Mouse (Mus musculus): ENCODE measurements around the gene Eme1. TPM values are rescaled to one million over a fixed set of nuclear protein-coding genes. Genes with fewer than 3 reads are reported as not detected.
"Not testable (repeated sequence)": the region's sequence is repeated elsewhere in the genome, so short reads cannot be mapped to it uniquely, and the experiment has no call there.

Gene Eme1
- under 1 TPM; 0.23 to 0.45 TPM for total RNA-seq (2021)
- long read RNA-seq, experiment 1, result 0 reads
- long read RNA-seq, experiment 2, result 0 reads

DNA sequence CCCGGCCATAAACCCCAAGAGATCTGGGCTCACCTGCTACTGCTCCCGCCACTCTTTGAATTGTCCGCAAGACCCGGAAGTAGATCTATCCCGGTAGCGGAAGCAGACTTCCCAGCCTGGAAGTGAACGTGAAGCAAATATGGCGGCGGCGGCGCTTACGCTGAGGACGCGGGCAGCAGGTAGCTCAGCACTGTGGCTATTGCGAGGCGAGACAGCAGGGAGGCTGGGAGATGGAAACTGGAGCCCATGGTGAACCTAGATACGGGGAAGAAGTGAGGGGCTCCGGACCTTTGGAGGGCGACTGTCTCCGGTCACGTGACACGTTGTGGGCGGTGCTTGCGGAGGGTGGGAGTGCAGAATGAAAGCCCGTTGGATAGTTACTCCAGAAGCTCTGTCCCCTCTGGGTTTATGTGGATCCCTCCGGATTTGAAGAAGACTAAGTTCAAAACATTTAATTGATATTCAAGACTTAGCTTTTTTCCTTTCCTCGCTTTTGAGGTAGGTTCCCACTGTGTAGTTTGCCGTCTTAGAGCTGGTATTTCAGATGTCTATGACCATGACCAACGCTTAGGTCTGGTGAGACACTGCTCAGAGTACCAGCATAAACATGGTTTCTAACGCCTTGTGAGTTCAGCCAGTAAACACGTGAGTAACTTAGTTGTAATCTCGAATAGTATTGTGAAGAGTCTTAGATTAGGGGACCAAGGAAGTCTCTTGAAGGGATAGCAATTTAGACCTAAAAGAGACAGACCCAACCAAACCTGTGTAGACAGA lies at the start of gene Eme1, which contains the start of gene Mrpl27:
Gene Eme1 (minus strand): TSS at position 302 of the 774 bp plus-strand sequence.
Gene Mrpl27 (plus strand): TSS at position 105 of the 774 bp plus-strand sequence.
- DNase-seq (ENCODE audit: low spot score in 2 of 2), result peak; percentile 83 to 86

DNA sequence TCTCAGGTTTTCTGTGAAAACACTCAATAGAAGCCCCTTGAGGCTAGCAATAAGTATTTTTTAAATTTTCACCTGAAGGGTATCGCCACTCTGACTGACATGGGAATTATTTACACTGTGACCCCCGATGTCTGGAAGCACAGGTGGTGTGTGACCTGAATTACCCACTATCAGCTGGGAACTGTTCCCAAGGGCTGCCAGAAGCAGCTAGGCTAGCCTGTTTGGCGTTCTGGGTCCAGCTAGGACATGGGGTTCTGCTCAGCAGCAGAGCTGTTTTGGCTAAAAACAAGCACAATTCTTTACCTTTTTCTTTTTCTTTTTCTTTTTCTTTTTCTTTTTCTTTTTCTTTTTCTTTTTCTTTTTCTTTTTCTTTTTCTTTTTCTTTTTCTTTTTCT lies 48.4 kb upstream of the Eme1 start:
- no peak for DNase-seq (ENCODE audit: low spot score in 2 of 2)

DNA sequence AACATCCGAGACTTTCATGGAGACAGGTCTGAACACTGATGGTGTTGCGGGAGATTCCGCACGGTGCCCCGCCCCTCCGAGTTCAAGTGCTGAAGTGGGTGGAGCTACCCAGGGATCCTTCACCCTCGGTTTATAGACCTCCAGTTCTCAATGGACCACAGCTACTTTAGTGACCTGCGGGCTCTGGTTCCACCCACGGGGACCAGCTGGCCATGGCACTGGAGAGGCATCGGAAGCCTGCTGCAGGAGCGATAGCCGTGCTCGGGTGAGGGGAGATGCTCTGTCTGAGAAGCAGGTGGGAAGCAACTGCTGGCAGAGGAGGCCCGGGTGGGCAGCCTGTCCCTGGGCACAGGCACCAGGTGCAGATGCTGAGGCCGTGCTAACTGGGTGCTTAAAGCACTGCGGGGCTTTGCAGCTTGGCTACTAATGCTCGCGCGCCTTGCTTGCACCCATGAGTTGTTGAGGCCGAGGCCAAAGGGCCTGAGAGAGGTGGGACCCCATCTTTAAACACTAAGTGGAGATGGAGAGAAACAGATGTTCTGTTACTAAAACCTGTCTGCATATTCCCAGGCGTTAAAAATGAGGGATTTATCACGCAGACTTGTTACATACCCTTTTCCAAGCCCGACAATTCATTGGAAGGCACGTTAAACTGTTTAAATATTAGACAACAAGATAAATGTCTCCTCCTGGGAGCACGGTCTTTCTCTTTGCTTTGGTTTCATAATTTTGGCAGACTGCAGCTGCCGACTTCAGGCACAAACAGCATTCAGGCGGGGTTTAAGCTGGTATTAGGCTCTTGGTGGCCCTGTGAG lies 47.8 kb upstream of the Eme1 start:
- no peak for DNase-seq (ENCODE audit: low spot score in 2 of 2)

DNA sequence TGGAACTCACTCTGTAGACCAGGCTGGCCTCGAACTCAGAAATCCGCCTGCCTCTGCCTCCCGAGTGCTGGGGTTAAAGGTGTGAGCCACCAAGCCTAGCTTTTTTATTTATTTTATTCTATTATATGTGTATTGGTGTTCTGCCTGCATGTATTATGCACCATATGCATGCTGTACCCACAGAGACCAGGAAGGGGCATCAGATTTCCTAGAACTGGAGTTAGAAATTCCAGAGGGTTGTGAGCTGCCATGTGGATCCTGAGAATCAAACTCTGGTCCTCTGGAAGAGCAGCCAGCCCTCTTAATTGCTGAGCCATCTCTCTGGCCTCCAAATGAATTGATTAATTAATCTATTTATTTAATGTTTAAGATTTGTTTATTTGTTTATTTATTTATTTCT lies 45.6 kb upstream of the Eme1 start:
- DNase-seq (ENCODE audit: low spot score in 2 of 2), result no peak

DNA sequence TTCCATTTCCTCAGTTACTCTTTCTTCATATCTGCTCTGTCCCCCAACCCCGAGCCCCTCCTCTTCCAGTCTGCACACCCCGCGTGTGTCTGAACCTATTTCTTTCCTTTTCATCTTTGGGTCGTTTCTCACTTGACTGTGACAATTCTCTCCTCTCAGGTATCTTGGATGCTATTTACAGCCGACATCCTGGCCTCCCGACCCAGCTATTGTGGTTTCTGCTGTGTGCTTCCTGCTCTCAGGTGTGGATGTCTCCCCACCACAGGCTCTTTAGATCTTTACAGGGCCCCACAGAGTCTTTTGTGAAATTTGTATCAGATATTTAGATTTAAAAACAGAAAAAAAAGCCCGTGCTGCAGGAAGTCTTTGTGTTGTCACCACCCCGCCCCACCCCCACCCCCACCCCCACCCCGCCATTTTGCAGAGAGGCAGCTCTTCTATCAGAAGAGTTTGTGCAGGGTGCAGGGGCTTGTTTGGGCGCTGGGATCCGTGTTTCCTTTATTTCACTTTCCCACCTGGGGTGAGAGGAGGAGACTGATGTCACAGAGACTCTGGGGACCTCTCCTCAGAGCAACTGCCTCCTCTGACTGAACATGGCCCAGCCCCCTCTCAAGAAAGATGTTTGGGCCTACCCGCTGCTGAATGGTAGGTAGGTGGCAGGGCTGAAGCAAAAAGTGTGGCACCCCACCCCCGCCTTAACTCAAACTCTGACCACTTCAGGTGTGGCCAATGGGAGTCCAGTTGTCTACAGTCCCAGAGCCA lies 44.1 kb upstream of the Eme1 start:
- no peak for DNase-seq (ENCODE audit: low spot score in 2 of 2)

- no peak for DNase-seq (ENCODE audit: low spot score in 2 of 2)
Measured at GRCm38 (mm10) chr11:94697140-94697539, 43.4 kb upstream of the Eme1 start.

DNA sequence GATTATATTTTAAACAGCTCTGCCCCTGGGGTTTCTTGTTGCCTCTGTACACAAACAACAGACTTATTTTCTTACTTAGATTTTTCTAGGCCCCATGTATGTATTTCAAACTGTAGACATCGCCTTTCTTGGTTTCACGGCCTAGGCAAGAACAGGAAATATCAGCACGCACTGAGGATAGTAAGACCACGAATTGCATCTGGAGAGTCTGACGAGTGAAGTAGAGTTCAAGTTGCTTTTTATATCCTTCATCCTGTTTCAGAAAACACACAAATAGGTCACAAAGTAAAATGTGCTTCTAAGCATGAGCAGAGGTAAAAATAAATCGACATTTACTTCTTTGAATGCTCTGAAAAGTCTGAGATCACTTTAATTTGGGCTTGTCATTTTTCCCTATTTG lies 41.7 kb upstream of the Eme1 start:
- no peak for DNase-seq (ENCODE audit: low spot score in 2 of 2)

GRCm38 (mm10) chr11:94692502-94692901 lies 38.7 kb upstream of the Eme1 start:
- not testable (repeated sequence) for DNase-seq (ENCODE audit: low spot score in 2 of 2)

DNA sequence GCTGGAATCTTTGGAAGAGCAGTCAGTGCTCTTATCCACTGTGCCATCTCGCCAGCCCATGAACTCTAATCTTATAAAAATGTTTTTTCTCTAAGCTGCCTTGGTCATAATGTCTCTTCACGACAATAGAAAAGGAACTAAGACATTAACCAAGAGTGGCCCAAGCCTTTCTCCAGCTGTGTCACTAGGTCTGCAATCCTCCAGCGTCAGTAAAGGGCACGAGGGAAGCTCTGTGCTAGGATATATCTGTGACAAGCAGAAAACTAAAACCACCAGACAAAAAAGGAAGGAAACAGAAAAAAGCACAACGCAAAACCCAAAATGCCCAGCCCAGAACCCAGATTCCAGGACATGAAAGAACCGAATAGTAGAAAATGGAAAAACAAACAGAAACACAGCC lies 33.4 kb upstream of the Eme1 start:
- DNase-seq (ENCODE audit: low spot score in 2 of 2), result no peak

DNA sequence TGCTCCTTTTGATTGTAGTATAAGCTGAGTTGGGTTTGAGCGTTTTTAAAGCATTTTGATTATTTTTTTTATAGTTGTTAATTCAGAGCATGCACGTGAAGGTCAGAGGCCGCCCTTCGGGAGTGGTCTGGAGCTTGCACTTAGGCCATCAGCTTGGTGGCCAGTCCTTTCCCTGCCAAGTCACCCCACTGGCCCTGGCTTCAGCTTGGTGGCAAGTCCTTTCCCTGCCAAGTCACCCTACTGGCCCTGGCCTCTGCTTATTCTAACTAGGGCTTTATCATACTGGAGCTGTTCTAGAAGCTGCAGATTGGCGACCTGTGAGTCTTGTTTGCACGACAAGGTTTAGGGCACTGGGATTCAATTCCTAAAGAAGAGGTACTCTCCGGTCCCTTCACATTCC lies 28.7 kb upstream of the Eme1 start:
- DNase-seq (ENCODE audit: low spot score in 2 of 2), result no peak

DNA sequence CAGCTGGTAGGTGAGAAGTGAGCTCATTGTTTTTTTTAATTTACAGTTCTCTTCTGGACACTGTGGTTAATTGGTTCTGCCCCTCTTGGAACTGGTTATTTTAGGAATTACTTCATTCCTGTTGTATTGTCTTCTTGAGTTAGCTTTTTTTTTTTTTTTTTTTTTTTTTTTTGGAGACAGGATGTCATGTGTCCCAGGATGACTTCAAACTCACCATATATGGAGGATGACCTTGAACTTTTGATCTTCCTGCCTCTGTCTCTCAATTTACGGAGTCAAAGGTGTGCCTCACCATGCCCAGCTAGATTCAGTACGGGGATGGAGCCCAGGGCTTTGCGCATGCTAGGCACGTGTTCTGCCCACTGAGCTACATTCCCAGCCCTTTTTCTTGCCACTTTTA lies 27.9 kb upstream of the Eme1 start:
- DNase-seq (ENCODE audit: low spot score in 2 of 2), result no peak

DNA sequence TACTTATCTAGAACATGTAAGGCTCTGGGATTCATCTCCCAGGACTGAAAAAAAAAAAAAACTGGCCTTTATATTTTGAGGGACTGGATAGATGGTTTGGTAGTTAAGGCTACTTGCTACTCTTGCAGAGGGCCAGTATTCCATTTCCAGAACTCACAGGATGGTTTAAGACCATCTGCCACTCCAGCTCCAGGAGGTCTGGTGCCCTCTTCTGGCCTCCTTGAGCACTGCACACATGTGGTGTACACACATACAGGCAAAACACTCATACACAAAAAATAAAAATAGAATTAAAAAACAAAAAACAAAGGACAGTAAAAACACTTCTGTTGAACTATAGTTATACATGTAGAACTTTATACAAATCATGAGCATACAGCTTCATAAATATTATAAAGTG lies 26.9 kb upstream of the Eme1 start:
- no peak for DNase-seq (ENCODE audit: low spot score in 2 of 2)

- DNase-seq (ENCODE audit: low spot score in 2 of 2), result no peak
Measured at GRCm38 (mm10) chr11:94677607-94678145, 23.9 kb upstream of the Eme1 start.

GRCm38 (mm10) chr11:94676754-94677606 lies 23.2 kb upstream of the Eme1 start, which contains the start of gene Xylt2:
Gene Xylt2, minus strand, starts transcription at chr11:94677515.
- DNase-seq (ENCODE audit: low spot score in 2 of 2), result peak; percentile 93 to 95

DNA sequence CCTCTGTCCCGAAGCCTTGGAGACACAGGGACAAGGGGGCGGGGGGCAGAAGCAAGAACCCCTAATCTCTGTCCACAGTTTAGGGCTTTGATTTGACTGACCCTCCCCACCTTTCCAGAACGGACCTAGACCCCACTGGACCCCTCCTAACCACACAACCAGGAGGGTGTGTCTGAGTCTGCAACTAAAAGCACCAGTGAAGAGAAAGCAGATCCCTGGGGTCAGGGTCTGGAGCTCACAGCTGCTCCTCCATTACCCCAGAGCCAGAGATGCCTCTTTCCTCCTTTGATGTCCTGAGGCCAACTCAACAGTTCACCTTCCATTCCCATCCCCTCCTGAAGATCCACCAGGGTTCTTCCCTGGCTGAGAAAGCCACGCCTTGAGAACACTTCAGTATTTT lies 22.5 kb upstream of the Eme1 start:
- DNase-seq (ENCODE audit: low spot score in 2 of 2), result no peak

DNA sequence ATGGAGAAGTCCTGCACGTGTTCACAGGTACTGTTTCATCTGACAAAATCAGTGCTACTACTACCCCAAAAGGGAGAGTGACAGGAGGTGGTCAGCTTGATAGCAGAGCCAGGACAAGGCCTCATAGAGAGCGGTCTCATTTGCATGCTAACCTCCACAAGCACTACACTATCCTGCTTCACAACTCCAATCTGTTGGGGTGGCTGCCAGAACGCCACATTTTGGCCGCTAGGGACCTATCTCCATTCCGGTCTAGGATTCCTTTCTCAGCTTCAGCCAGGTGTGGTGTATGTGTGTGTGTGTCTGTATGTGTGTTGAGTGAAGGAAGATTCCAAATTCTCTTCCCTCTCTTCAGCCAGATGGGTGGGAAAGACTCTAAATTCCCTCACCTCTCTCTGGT lies 21.7 kb upstream of the Eme1 start:
- no peak for DNase-seq (ENCODE audit: low spot score in 2 of 2)

- no peak for DNase-seq (ENCODE audit: low spot score in 2 of 2)
Measured at GRCm38 (mm10) chr11:94674984-94675383, 21.2 kb upstream of the Eme1 start.

- no peak for DNase-seq (ENCODE audit: low spot score in 2 of 2)
Measured at GRCm38 (mm10) chr11:94665281-94665680, 11.5 kb upstream of the Eme1 start.

DNA sequence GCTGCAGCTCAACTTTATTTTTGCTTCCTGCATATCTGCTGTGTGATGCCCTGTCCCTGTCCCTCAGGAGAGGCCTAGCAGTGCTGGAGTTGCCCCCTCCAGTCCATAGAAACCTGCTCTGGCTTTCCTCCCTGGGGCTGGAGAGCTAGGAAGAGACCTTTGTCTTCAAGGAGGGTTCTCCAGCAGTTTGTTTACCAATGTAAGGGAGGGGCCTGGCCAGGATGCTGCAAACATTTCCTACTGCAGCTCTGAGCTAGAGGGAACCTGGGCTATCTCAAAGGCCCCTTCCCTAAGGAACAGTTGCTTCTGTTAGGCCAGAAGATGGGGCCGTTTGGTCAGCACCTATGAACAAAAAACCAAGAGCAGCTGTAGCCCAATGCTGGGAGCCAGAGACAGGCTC lies 7.6 kb upstream of the Eme1 start:
- DNase-seq (ENCODE audit: low spot score in 2 of 2), result no peak

DNA sequence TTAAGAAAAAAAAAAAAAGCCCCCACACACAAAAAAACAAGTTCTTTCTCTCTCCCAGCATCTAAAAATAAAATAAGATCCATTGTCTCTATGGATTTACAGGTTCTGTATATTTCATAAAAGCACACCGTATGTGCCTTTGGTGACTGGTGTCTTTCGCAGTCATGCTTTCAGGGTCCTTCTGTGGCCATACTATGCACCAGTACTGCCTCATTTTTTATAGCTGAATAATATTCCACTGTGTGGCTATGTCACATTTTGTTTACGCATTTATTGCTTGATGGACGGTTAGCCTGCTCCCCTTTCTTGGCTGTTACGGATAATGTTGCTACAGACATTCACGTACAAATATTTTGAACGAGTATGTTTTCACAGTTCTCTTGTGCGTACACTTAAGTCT lies 791 bp downstream of the Eme1 start:
- DNase-seq (ENCODE audit: low spot score in 2 of 2), result no peak
